Mouse (Mus musculus) kidney, postnatal 10 days (tissue): ENCODE data around the gene Ppp1r15a.
A peak's percentile ranks its signal among the peaks of the same experiment; 100 is the strongest.

ENCODE experiments used
- DNase-seq: peaks from one replicate; pipeline ENCODE4 v3.0.0; 2021; ENCODE audit warnings: mixed read lengths

Ppp1r15a gene

DNA sequence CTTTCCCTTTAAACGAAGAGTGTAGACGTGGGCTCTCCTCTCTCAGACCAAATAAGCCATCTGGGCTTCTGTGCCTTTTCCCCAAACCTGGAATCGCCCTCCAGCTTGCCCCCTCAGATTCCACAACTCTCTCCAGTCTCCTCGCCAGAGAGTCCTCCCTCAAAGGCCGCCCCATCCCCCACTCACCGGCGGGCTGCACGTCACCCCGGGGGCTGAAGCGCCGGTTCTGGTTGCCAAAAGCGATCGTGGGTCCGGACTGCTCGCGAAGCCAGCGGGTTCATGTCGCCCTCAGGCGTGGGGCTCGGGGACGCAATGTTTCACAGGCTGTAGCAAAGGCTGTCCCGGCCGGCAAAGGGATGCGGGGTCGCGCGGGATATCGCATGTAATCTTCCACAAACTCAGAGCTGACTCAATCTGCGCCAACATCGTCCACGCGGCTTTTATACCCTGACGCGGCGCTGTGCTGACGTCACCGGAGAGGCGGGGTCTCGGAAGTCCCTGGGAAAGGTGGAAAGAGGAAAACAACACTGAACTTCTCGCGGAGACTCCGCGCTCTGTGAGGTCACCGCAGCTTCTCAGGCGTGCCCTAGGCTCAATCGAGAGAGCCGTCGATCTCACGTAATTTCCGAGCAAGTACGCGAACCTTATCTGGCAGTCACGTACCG is at the start of gene Ppp1r15a, which contains the start of gene Plekha4:
Gene Ppp1r15a (minus strand): TSS at position 460 of the 665 bp plus-strand sequence.
Gene Plekha4 (plus strand): TSS at position 522 of the 665 bp plus-strand sequence.
- peak; percentile 97 for DNase-seq

DNA sequence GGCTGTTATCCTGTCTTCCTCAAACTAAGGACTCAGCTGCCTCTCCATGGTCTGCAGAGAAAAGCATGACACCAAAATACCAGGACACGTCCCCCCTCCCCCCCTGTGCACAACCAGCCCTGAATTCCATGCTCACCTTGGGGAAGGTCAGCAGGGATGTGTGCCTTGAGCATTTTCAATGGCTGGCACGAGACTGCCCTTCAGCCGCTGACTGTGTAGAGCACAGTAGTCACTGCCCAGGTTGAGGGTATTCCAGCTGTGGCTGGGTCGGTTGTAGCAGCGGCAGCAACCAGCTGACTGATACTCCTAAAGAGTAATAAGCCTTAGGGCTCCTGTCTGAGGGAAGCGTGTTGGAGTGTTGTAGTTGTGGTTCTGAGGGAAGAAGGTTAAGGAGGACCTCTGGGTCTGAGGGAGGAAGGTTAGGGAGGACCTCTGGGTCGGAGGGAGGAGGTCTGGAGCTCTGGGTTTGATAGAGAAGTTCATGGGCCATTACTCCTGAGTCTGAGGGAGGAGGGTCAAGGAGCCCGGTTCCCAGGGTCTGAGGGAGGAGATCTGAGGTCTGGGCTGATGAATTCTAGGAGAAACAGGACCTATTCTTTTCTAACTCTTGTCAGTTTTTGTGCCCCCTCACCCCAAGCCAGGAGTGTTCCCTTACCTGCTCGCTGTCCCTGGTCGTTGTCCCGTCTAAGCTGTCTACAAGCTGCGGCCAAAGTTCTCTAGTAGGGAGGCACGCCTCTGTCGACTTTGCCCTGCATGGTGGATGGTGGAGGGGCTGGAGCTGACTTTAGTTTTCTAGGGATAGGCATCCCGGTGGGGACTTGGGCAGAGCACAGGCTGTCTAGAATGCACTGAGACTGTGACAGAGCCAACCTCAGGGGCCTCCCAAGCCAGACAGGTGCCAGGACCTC is 48.7 kb upstream of the Ppp1r15a start:
- DNase-seq, result peak; percentile 70

DNA sequence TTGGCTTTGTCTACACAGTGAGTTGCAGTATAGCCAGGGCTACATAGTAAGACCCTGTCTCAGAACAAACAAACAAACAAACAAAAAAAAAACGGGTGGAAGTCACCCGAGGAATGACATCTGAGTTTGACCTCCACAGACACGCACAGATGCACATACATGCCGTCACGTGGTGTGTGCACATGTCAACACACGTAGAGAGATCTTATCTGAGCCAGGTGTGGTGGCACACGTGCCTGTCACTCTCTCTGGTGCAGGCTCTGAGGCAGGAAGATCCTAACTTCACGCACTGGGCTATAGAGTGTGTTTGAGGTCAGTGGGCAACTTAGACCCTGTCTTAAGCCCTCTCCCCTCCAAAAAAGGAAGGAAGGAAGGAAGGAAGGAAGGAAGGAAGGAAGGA is 47.9 kb upstream of the Ppp1r15a start:
- no peak for DNase-seq

DNA sequence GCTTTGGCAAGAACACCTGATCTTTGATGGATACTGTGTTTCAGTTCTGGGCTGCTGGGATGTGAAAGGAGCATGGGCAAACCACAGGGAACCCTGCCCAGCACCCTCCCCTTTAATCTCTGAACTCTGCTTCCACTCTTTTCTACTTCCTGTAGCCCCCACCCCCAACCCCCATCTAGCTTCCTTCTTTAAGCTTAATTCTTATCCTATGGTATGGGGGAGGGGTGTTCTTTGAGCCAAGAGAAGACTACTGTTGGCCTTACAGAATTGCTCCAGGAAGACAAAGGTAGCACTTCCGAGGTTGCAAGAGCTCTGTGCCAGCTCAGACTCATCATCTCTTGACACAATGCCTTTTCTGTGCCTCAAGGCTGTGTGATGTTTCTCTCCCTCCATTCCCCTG is 45.9 kb upstream of the Ppp1r15a start:
- DNase-seq, result no peak

DNA sequence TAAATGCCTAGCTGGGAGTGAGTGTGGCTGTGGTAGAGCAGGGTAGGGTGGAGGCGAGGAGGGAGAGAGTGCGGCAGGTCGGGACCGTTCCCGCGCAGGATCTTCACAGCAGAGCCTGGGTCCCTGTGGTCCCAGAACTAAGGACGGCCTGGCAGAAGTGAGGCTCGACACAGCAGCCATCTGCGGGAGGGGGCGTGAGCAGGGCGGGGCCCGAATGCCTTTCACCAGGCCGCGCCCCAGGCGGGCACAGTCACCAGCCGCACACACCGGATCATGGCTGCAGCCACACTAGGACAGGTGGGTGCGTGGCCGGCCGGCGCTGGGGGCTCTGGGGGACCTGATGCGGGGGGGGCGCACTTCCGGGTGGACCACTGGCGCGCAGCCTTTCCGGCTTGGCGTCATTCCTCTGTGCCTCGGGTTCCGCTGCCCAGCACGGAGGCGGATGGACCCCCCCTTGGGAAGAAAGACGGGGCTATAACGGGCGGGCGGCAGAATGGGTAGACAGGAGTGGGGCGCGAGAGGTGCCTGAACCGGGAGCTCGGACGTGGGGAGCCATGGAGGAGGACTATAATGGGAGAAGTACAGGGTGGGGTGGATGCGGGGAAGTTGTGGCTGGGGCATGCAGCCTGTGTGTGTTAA is 44.2 kb upstream of the Ppp1r15a start, which contains the start of gene Bcat2:
Gene Bcat2 (plus strand): TSS at position 51 of the 639 bp plus-strand sequence.
- DNase-seq, result peak; percentile 83

DNA sequence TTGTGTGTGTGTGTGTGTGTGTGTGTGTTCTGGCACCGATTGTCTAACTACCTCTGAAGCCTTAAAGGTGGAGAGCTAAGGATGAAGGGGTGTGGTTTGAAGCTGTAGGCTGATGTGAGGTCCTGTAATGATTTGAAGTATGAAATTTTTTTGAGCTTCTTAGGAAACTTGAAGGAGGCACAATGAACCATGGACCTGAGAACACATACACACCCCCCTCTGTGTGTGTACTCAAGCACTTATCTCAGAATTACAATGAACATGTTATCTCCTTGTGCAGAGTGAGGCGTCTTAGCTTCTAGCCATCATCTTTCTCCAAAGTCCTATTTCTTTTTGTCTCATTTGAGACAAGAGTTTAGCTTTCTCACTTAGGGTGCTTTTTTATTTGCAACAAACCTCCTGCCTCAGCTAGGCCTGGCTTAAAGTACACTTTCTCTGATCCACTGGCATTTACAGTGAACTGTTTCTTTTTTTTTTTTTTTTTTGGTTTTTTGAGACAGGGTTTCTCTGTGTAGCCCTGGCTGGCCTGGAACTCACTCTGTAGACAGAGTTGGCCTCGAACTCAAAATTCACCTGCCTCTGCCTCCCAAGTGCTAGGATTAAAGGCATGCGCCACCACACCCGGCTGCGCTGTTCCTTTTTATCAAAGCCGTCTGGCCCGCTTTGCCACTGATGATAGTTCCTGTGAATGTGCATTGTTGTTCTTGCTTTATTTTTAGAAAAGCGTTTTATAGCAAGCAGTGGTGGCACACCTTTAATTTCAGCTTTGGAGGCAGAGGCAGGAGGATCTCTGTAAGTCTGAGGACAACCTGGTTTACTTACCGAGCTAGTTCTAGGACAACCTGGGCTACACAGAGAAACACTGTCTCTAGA is 42.8 kb upstream of the Ppp1r15a start:
- no peak for DNase-seq

DNA sequence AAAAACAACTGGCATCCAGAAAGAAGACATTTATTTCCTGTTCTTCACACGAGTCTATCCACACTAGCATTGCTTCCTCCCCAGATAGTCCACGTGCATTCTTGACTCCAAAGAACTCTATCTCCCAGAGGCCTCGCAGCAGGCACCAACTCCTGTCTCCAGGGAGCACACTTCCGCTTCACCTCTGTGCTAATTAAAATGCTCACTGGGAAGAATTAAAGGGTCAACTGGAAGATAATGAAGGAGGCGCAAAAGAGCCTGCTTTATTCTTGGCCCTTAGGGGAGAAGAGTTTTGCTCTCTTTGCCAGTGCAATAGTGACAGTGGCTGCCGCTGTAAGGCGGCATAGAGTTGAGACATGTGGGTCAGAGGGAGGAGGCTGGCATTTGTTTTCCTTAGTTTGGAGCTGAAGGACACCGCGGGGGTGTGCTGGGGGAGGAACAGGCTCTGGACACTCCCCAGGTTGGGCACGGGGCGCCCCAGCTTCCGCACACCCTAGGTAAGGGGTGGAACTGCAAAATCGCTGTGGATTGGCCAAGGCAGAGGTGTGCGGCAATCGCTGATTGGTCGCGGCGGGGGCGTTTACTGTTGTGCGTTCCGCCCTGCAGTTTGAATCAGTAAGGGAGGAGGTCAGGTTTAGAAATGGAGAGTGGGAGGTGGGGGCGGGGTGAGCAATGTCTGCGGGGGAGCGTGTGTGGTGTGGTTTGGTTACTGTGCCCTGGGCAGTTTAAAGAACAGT is 41.9 kb upstream of the Ppp1r15a start:
- peak; percentile 95 for DNase-seq

DNA sequence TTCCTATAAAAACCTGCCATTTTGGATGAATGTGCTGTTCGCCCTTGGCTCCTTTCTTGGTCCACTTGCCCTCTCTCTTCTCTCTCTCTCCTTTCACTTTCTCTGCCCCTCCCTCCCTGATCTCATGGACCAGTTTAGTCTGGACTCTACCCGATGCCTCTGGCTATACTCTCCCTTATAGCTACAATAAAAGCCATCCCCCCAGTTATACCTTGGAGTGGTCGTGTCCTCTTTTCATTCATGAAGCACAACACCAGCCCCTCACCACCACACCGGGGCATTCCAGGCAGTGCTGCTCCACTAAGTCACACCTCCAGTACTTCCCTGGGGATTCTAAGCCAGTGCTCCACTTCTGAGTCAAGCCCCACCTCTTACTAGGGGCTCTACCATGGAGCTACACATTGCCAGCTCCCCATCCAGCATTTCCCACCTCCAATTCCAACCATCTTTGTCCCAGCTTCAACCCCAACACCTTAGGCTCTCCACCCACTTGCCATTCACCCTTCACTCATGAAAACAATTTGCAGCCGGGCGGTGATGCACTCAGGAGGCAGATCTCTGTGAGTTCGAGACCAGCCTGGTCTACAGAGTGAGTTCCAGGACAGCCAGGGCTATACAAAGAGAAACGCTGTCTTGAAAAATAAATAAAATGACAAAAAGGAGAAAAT is 41.2 kb upstream of the Ppp1r15a start:
- DNase-seq, result no peak

DNA sequence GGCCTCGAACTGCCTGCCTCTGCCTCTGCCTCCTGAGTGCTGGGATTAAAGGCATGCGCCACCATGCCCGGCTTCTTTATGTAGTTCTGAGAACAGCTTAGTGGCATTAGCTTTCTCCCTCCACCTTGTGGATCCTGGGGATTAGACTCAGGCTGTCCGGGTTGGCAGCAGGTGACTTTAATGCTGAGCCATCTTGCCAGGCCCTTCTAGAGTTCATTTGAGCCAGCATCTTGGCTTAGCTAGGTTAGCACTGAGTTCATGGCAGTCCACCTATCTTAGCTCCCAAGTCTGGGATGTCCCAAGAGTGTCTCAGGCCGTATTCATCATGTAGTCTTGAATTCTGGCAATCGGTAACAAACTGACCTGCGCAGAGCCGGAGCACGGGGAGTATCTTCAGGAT is 39.4 kb upstream of the Ppp1r15a start:
- no peak for DNase-seq

DNA sequence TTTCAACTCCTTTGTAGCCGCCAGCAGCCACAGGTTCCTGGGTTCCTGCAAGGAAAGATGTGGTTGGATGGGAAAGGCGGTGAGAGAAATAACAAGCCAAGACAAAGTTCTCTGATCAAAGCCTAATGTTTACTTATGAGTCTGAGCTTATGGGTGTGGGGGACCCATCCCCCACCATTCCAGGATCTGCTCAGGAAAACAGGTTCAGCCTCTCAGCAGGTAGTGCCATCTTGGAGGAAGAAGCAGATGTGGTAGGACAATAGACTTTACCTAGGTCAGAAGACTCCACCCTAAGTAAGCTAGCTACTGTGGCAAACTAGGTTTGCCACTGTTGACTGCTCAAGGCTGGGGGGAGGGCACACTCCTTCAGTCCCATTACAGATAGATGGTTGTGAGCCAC is 38.7 kb upstream of the Ppp1r15a start:
- DNase-seq, result no peak

DNA sequence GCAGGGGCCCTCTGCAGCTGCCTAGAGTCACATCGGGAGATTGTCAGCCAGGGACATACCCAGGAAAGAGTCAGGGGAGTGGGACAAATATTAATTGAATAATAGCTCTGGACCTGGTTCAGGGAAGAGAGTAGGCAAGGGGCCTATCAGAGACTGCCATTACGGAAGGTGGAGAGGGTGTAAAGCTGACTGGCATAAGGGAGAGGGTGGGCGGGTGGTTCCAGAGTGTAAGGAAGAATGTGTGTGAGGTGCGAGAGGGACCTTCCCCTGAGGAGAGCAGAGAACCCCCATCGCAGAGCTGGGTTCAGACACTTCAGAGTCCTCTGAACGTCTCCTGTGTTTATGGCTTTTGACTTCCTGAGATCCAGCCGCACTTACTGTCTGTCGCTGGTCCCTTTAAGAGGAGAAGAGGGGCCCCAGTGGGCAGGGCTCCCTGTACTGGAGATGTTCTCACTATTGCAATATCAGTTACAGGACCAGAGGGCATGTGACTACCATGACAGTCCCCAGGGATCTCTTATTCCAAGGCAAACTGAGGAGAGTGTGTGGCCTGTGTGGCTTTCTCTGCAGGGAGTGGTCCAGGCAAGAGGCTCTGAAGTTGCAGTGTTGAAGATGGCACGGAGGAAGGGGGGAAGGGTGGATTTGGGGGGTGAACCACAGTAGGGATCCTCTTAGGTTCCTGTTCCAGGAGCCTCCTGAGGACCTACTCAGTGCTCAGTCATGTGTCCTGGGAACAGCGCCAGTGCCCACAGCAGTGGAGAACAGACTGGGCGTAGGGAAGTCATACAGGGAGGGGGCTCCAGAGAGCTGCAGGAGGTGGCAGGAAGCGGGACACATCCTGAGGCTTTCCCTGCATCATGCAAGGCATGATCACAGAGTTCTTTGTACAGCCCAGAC is 35.8 kb upstream of the Ppp1r15a start:
- DNase-seq, result no peak

DNA sequence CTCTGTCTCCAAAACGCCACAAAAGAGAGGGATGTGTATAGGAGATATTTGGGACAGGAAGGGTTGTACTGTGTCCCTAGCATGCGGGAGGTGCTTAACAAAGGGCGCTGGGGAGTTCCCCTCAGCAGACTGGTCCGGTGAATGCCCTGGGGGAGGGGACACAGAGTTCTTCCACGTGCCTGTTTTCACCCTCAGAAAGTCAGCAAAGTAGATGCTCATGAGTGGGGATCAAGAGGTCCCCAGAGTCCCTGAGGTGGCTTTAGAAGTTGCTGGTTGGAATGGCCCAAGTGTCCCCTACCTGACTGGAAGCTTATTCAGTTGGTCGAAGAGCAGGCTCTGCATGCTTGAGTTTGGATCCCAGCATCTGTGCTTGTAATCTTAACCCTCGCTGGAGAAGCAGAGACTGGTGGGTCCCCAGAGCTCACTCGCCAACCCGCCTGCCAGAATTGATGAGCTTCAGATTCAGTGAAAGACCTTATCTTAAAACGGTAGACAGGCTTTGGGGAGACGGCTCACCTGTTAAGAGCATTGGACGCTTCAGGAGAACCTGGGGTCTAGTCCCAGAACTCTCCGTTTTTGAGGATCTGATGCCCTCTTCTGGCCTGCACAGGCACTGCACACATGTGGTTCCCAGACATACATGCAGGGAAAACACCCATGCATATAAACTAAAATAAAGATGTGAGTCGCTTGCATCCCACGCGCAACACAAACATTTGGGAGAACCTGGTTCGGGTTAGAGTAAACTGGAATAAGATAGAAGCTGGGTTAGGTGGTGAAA is 35.0 kb upstream of the Ppp1r15a start:
- DNase-seq, result peak; percentile 89

DNA sequence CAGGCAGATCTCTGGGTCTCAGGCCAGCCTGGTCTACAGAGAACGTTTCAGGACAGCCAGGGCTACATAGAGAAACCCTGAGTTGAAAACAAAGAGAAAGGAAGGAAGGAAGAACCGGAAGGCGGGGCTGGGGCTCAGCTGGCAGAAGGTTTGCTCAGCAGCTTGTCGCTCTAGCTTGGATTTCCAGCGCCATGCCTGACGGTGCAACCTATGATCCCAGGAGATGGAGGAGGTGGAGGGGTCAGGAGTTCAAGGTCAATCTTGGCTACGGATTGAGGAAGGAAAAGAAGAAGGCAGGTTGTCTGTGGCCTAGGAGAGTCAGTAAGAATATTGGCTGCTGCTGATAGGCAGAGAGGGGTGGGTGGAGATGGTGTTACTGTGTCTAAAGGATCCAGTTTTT is 34.2 kb upstream of the Ppp1r15a start:
- DNase-seq, result no peak

DNA sequence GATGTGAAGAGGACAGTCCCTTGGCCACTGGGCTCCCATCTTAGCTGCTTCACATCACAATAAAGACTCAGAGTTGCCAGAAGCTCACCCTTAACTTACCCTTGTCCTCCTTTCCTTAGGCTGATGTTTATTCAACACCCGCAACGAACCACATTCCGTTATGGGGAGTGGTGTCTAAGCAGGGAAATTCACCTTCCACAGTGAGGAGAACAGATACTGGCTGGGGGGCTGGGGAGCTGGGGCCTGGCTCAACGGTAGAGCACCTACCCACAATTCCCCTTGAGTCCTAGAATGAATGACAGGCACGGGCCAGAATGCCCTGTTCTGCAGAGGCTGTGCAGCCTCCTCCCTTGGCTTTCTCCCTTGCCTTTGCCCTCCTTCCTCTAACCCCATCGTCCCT is 32.8 kb upstream of the Ppp1r15a start:
- peak; percentile 34 for DNase-seq

DNA sequence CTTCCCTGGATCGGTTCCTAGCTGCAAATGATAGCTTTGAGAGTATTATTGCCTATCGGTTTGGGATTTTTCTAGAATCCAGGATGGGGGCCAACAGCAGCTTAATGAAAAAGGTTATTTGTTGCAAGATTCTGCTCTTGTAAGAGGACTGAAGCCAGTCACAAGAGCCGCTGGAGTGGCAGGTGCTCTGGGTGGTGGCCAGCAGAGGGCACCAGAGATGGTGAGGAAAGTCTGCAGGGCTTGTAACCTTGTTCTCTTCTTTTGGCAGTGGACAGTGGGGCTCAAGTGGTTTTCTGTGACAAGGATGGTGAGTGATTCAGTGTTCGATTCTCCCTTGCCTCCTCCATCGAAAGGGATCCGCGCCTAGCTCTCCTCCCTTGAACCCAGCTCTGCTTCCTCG is 29.7 kb upstream of the Ppp1r15a start:
- peak; percentile 91 for DNase-seq

DNA sequence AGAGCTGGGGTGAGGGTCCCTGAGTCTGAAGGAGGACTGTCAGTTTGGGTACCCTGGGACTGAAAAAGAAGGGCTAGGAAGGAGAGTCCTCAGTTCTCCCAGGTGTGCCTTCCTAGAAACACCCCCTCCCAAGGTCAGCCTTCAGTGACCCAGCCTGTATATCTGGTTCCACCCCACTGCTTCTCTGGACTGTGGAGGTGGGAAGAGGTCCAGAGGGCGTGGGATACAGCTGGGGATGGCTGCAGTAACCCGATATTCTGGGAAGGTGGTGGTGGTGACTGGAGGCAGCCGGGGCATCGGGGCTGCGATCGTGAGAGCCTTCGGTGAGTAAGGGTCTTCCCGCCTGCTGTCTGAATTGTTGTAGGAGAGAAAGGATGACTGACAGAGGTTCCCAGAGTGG is 28.7 kb upstream of the Ppp1r15a start, which contains the start of gene Hsd17b14:
Gene Hsd17b14 (plus strand): TSS at position 150 of the 400 bp plus-strand sequence.
- DNase-seq, result no peak

DNA sequence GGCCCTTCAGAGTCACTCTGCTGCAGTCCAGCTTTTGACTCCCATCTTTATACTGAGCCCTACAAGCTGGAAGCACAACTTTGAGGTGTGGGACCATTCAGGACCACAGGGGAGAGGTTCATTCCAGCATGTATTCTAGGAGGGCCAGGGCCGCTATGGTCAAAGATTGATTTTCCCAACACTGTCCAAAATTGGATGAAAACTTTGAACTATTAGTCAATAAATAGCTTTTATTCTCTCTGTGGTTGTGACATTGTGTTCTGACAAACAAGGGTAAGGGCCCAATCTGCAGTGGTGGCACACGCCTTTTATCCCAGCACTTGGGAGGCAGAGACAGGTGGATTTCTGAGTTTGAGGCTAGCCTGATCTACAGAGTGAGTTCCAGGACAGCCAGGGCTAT is 27.9 kb upstream of the Ppp1r15a start:
- no peak for DNase-seq

DNA sequence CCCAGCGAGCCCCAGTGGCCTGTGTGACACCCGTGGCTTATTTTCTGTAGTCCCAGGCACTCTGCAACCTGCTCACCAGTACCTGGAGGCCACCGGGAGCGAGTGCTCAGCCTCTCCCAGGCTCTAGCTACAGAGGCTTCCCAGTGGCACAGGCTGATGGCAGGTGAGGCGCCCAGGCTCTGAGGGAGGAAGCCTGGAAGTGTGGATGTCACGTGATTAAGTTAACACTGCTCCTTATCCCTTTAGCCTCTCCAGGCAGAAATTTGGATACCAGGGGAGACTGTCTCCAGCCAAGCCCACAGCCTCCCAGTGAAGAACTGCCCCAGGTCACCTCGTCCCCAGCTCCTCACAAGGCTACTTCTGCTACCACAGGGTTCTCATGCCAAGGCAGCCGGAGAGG is 27.5 kb upstream of the Ppp1r15a start:
- DNase-seq, result no peak

DNA sequence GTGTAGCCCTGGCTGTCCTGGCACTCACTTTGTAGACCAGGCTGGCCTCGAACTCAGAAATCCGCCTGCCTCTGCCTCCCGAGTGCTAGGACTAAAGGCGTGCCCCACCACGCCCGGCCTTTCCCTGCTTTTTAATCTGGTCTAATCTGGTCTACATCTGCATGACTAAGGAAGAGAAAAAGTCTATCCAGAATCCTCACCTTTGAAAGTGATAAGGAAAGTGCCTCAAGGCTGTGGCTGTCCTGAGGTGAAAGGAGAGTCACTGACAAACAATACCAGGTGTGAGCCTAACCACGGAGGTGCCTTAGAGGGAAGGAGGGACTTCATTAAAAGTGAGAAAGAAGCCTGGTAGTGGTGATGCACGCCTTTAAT is 25.4 kb upstream of the Ppp1r15a start:
- DNase-seq, result no peak
